Mouse (Mus musculus): ENCODE measurements around the gene Tifa.
"Not testable (repeated sequence)": the region's sequence is repeated elsewhere in the genome, so short reads cannot be mapped to it uniquely, and the experiment has no call there.

The Tifa gene

GRCm38 (mm10) chr3:127789500-127790191 is at the start of gene Tifa:
Tifa (plus strand) TSS chr3:127789805.
- DNase-seq (ENCODE audit: low spot score), result no peak

GRCm38 (mm10) chr3:127741473-127741872 is 48.1 kb upstream of the Tifa start:
- DNase-seq (ENCODE audit: low spot score), result no peak

GRCm38 (mm10) chr3:127743614-127744365 is 45.8 kb upstream of the Tifa start:
- no peak for DNase-seq (ENCODE audit: low spot score)

GRCm38 (mm10) chr3:127745504-127745903 is 44.1 kb upstream of the Tifa start:
- no peak for DNase-seq (ENCODE audit: low spot score)

GRCm38 (mm10) chr3:127745911-127746640 is 43.5 kb upstream of the Tifa start:
- no peak for DNase-seq (ENCODE audit: low spot score)

GRCm38 (mm10) chr3:127748644-127749043 is 41.0 kb upstream of the Tifa start:
- no peak for DNase-seq (ENCODE audit: low spot score)

GRCm38 (mm10) chr3:127749266-127749665 is 40.3 kb upstream of the Tifa start:
- DNase-seq (ENCODE audit: low spot score), result no peak

- no peak for DNase-seq (ENCODE audit: low spot score)
These were observed 39.5 kb upstream of the Tifa start for GRCm38 (mm10) chr3:127749981-127750562.

GRCm38 (mm10) chr3:127756458-127756857 is 33.1 kb upstream of the Tifa start:
- no peak for DNase-seq (ENCODE audit: low spot score)

GRCm38 (mm10) chr3:127757886-127758301 is 31.7 kb upstream of the Tifa start:
- no peak for DNase-seq (ENCODE audit: low spot score)

- no peak for DNase-seq (ENCODE audit: low spot score)
These were observed 30.8 kb upstream of the Tifa start for GRCm38 (mm10) chr3:127758806-127759205.

GRCm38 (mm10) chr3:127759212-127759611 is 30.4 kb upstream of the Tifa start:
- DNase-seq (ENCODE audit: low spot score), result peak; percentile 42

- DNase-seq (ENCODE audit: low spot score), result no peak
These were observed 27.2 kb upstream of the Tifa start for GRCm38 (mm10) chr3:127762403-127762802.

- peak; percentile 65 for DNase-seq (ENCODE audit: low spot score)
These were observed 26.5 kb upstream of the Tifa start for GRCm38 (mm10) chr3:127763076-127763612.

GRCm38 (mm10) chr3:127764541-127764940 is 25.1 kb upstream of the Tifa start:
- no peak for DNase-seq (ENCODE audit: low spot score)

- no peak for DNase-seq (ENCODE audit: low spot score)
These were observed 23.6 kb upstream of the Tifa start for GRCm38 (mm10) chr3:127765971-127766370.

- no peak for DNase-seq (ENCODE audit: low spot score)
These were observed 20.5 kb upstream of the Tifa start for GRCm38 (mm10) chr3:127769146-127769545.

GRCm38 (mm10) chr3:127780021-127780644 is 9.5 kb upstream of the Tifa start, which contains the start of gene Alpk1:
Alpk1 (minus strand) TSS chr3:127780527.
- no peak for DNase-seq (ENCODE audit: low spot score)

- DNase-seq (ENCODE audit: low spot score), result no peak
These were observed 8.7 kb upstream of the Tifa start for GRCm38 (mm10) chr3:127780921-127781320.

- DNase-seq (ENCODE audit: low spot score), result no peak
These were observed 6.7 kb upstream of the Tifa start for GRCm38 (mm10) chr3:127782921-127783320.

GRCm38 (mm10) chr3:127783680-127784079 is 5.9 kb upstream of the Tifa start:
- not testable (repeated sequence) for DNase-seq (ENCODE audit: low spot score)

GRCm38 (mm10) chr3:127787032-127787431 is 2.6 kb upstream of the Tifa start:
- no peak for DNase-seq (ENCODE audit: low spot score)
